Mouse (Mus musculus): ENCODE measurements around the gene Hnrnpd.

The Hnrnpd gene

GRCm38 (mm10) chr5:99959236-99959936 is 19.4 kb downstream of the Hnrnpd start:
- DNase-seq (ENCODE audit: low spot score), result no peak

DNA sequence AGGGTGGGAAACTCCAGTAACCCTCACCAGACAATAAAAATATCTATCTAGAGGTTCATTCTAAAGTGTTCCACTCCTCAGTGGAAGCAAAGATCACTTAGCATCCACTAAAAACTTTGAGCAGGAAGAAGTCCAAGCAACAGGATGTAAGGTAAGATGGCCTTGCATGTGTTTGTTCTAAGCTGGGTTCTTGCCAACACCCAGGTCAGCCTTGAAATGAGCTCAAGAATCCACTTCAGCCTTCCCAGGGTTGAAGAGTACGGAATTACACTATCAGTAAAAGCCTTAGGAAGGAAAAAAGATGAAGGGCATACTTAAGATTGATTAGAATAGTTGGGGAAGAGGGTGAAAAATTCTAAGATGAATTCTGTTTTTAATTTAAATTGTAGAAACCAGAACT is 20.1 kb downstream of the Hnrnpd start:
- peak; percentile 47 for DNase-seq (ENCODE audit: low spot score)

DNA sequence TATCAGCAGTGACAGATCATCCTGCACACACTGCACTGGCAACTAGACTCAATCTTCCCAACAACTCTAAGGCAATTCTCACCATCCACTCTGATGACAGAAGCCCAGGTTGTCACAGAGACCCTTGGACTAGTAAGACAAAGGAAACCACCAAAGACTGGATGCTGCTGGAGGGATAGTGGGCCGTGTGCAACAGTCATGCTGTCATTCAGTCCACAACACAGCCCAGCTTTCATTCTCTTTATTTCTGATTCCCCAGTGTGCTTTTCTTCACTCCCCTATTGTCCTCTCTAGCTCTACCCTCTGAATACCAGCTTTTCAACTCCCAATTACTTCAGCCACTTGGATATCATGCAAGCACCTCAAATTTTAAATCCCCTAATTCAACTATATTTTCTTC is 24.9 kb downstream of the Hnrnpd start:
- DNase-seq (ENCODE audit: low spot score), result no peak

- no peak for DNase-seq (ENCODE audit: low spot score)
These were observed 26.2 kb downstream of the Hnrnpd start for GRCm38 (mm10) chr5:99952513-99952912.

- no peak for DNase-seq (ENCODE audit: low spot score)
These were observed 36.8 kb downstream of the Hnrnpd start for GRCm38 (mm10) chr5:99941776-99942502.

DNA sequence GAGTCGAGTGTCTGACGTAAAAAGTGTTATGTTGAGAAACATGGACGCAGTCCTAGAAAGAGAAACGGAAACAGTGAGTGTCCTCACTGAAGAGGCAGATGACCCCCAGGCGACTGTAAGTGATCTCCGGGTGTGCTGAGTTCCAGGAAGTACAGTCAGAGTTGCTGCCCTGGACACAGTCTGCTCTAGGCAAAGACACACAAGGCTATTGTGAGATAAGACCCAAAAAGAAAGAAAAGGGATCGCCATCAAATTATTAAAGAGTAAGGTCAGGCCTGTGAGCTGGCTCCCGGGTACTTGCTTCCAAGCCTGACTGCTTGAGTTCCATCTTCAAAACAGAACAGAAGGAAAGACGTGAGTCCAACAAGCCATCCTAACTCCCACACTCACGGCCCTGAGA is 37.5 kb downstream of the Hnrnpd start:
- DNase-seq (ENCODE audit: low spot score), result no peak

DNA sequence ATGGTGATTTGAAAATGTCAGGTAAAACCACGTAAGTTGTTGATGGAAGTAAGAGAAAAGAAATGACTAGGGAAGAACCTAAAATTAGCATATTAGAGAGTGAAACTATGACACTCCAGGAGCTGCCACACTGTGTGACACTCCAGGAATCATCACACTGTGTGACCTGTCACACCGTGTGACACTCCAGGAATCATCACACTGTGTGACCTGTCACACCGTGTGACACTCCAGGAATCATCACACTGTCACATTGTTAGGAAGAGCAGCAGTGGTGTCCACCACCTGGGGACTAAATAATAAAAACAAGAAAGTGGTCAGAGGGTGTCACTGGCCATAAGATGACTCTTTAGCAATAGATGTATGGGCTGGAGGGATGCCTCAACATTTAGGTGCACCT is 39.3 kb downstream of the Hnrnpd start:
- no peak for DNase-seq (ENCODE audit: low spot score)

- DNase-seq (ENCODE audit: low spot score), result no peak
These were observed 46.8 kb downstream of the Hnrnpd start for GRCm38 (mm10) chr5:99931910-99932309.

DNA sequence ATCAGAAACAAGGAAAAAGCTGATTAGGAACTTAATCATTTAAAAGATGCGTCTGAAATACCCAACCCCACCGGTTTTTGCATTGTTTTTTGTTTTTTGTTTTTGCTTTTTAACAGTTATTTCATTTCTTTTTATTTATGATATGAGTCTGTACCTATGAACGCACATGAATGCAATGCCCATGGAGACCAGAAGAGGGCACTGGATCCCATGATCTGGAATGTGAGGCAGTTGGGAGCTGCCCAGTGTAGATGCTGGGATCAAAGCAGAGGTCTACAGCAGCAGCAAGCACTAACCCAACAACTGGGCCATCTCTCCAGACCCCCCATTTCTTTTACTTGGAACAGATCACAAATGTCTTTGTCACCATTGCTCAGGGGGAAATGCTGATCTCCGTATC is 50.8 kb downstream of the Hnrnpd start:
- peak; percentile 66 for DNase-seq (ENCODE audit: low spot score)

DNA sequence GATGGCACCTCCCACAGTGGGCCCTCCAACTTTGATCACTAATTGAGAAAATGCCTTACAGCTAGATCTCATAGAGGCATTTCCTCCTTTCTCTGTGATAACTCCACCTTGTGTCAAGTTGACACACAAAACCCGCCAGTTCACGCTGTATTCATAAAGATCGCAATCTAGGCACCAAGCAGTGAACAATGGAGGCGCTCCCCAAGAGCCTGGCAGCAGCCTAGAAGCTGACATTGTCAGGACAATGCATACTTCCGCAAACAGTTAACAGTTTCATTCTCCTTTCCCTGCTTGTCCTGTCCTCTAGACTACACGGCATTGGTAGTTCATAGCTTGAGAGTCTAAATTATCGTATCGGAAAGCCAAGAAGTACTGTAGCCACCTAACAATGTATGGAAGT is 56.7 kb downstream of the Hnrnpd start:
- no peak for DNase-seq (ENCODE audit: low spot score)

DNA sequence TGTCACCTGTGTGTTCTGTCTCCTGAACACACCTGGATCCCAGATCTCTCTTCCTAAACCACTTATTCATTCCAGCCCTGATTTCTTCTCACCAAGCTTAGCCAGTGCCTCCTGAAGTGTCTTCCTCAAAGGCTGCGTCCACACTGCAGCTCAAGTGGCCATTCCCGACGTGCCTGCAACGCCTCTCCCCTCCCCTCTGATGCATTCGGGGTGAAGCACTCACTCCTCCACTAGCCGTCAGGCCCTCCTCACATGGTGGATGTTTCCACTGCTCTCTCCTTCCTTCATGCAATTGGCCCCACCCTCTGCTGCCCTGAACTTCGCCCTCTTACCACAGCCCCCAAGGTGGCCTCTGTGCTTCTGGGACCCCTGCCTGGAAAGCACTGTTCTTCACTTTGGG is 63.2 kb downstream of the Hnrnpd start:
- peak; percentile 20 for DNase-seq (ENCODE audit: low spot score)

DNA sequence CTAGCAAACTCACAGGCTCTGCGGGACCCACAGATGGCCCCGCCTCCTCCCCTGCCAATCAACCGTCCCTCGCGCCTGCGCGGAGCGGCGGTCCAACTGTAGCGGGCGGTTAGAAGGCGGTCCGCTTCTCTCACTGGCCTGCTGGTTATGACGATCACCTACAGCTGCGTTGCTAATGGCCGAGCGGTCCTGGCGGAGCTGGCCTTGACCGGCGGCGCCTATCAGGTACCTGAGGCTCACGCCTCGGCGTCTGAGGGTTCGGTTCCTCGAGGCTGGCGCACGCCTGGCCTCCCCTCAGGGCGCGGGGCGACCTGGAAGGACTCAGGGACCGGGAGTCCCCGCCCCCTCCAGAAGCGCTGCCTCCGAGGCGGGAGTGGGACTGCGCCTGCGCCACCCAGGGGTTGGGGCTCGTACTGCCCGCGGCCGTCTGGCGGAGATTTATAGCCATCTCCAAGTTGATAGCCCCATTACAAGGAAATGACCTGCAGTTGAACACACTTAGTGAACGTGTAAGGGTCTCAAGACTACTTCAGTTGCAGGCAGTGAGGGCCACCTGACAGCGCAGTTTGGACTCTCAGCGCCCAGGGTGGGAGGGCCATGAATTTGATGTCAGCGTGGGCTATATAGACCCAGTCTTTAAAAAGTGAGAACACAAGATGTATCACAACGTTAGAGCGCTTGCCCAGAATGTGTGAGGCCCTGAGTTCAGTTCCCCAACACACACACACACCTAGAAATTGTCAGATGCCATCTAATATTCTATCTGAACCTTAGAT is 72.4 kb downstream of the Hnrnpd start, which contains the start of gene Vamp9:
Gene Vamp9, plus strand, starts transcription at position 74 of the 776 bp plus-strand sequence.
- DNase-seq (ENCODE audit: low spot score), result peak; percentile 97

All from lung, postnatal 25 days (tissue).